Mouse (Mus musculus): ENCODE data around the gene Olfr976. TPM values are rescaled to one million over a fixed set of nuclear protein-coding genes. Genes with fewer than 3 reads are reported as not detected.
"Not testable (repeated sequence)": the region's sequence is repeated elsewhere in the genome, so short reads cannot be mapped to it uniquely, and the experiment has no call there.

Gene Olfr976
- polyA plus RNA-seq (2015; fragmentation: Nextera tagmentation; extraction: Ambion mirVana): not detected in 2 replicates

- not testable (repeated sequence) for H3K36me3 ChIP-seq; H3K27me3 ChIP-seq; ATAC-seq (ENCODE audit: low read depth); H3K9me3 ChIP-seq; H3K27ac ChIP-seq (replicated peaks); H3K4me2 ChIP-seq; H3K4me3 ChIP-seq; H3K4me1 ChIP-seq (replicated peaks); H3K9ac ChIP-seq
- WGBS: 81% methylated on average over 6 of the region's 9 CpGs
Measured at GRCm38 (mm10) chr9:39961033-39961432, at the start of gene Olfr976. TSS of gene Olfr976 (minus strand) at chr9:39961133.

GRCm38 (mm10) chr9:40009482-40009881 lies 48.5 kb upstream of the Olfr976 start, which contains the start of gene Olfr980:
TSS of gene Olfr980 (minus strand) at chr9:40009582.
- Histone ChIP-seq H3K4me3 (no peak within 1 kb of the TSS), H3K27me3 (no peaks in the 10 kb centered on the region), H3K27ac (replicated peaks) (no peak within 1 kb of the TSS), H3K4me2 (no peak within 1 kb of the TSS), H3K9me3 (no peaks in the 10 kb centered on the region), H3K4me1 (replicated peaks) (no peaks in the 10 kb centered on the region), H3K9ac (no peak within 1 kb of the TSS), H3K36me3 (no peaks in the 10 kb centered on the region)
- 89% methylated on average over 1 of the region's 1 CpGs for WGBS
- ATAC-seq (ENCODE audit: low read depth): no peak

DNA sequence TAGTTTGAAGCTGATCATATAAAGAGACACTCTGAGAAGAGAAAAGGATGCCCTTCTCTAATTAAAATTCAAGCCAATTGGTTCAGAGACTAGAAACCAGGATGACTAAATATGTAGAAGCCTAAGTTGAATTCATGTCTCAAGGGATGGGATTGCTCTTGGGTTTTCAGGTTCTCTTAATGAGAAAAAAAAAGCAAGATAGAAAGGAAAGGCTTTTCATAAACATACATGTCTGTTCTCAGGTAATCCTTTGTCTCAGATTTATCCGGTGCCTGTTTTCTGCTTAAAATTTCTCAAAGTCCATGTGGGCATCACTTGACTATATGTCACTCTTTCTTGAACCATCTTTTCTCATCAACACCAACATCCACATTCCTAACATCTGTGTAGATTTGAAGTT lies 42.4 kb upstream of the Olfr976 start, which contains the start of gene Olfr979:
Olfr979 (minus strand) TSS at position 101 of the 400 bp plus-strand sequence.
- no peak within 1 kb of the TSS for H3K27ac ChIP-seq (replicated peaks)
- H3K4me3 ChIP-seq: no peak within 1 kb of the TSS
- 97% methylated on average over 1 of the region's 1 CpGs for WGBS
- no peak within 1 kb of the TSS for H3K4me2 ChIP-seq
- no peak within 1 kb of the TSS for H3K9ac ChIP-seq
- H3K4me1 ChIP-seq (replicated peaks): no peaks in the 10 kb centered on the region
- no peak for ATAC-seq (ENCODE audit: low read depth)
- H3K9me3 ChIP-seq: no peaks in the 10 kb centered on the region
- no peaks in the 10 kb centered on the region for H3K27me3 ChIP-seq
- H3K36me3 ChIP-seq: no peaks in the 10 kb centered on the region

DNA sequence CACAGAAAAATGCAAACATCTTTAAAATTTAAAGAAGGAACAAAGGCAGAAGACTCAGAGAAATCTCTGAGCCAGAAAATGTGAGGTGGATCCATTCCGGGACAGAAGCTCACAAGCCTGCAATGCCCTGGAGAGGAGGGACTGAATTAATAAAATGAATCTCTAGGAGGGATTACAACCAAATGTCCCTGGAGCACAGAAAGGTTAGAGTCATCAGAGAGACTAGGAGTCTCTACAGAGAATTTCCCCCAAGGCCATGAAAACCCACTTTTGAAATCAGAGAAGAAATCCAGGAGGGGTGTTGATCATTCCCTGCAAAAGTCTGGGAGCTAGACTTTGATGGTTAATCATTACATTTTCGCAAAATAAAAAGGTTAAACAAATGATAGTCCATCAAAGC lies 30.9 kb upstream of the Olfr976 start, which contains the start of gene Olfr978:
Olfr978 (plus strand) TSS at position 301 of the 400 bp plus-strand sequence.
- Histone ChIP-seq H3K36me3 (no peaks in the 10 kb centered on the region), H3K4me3 (no peak within 1 kb of the TSS), H3K4me2 (no peak within 1 kb of the TSS), H3K9me3 (no peaks in the 10 kb centered on the region), H3K4me1 (replicated peaks) (no peaks in the 10 kb centered on the region), H3K27me3 (no peaks in the 10 kb centered on the region), H3K27ac (replicated peaks) (no peak within 1 kb of the TSS), H3K9ac (no peak within 1 kb of the TSS)
- no peak for ATAC-seq (ENCODE audit: low read depth)
- WGBS: 91% methylated on average over 2 of the region's 2 CpGs

DNA sequence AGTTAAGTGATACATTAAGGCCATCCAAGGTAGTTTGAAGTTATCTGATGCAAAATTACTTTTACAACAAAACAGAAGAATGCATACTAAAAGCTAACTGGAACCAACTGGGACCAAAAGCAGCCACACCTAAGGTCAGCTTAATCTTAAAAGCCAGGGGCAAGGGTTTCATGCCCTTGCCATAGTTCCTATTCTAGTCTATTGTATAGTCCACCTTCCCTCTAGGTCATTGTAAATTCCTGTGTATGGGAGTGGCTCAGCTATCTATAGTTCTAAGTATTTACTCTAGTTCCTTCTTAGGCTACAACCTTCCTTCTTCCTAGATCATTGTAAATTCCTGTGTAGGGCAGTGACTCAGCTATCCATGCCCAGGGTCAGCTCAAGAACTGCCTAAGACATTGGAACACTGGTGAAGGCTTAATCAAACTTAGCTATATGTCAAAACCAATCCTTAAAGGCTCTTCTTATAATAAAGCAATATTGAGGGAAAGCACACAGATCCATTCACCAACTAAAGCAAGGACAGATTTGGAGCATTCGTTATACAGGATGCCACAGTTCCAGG lies 15.7 kb upstream of the Olfr976 start:
- not testable (repeated sequence) for H3K27me3 ChIP-seq; H3K36me3 ChIP-seq; H3K4me3 ChIP-seq; ATAC-seq (ENCODE audit: low read depth); H3K9me3 ChIP-seq; H3K27ac ChIP-seq (replicated peaks); H3K4me2 ChIP-seq; H3K4me1 ChIP-seq (replicated peaks); H3K9ac ChIP-seq
- WGBS: 91% methylated on average over 1 of the region's 1 CpGs

GRCm38 (mm10) chr9:39951946-39952345 lies 9.0 kb downstream of the Olfr976 start, which contains the start of gene Olfr975:
TSS of gene Olfr975 (minus strand) at chr9:39952046.
- no peak within 1 kb of the TSS for H3K4me3 ChIP-seq
- H3K4me1 ChIP-seq (replicated peaks): no peaks in the 10 kb centered on the region
- no peak for ATAC-seq (ENCODE audit: low read depth)
- no peak within 1 kb of the TSS for H3K4me2 ChIP-seq
- no peaks in the 10 kb centered on the region for H3K27me3 ChIP-seq
- no peaks in the 10 kb centered on the region for H3K36me3 ChIP-seq
- H3K9me3 ChIP-seq: no peaks in the 10 kb centered on the region
- 63% methylated on average over 1 of the region's 1 CpGs for WGBS
- H3K27ac ChIP-seq (replicated peaks): no peak within 1 kb of the TSS
- H3K9ac ChIP-seq: no peak within 1 kb of the TSS

GRCm38 (mm10) chr9:39937201-39937600 lies 23.7 kb downstream of the Olfr976 start, which contains the start of gene Olfr974:
TSS of gene Olfr974 (plus strand) at chr9:39937501.
- H3K4me2 ChIP-seq: no peak within 1 kb of the TSS
- no peak within 1 kb of the TSS for H3K9ac ChIP-seq
- H3K9me3 ChIP-seq: 0 out of 2 replicates have a peak, but pooled peaks cover 7% of the 10 kb centered on the region
- no peak for ATAC-seq (ENCODE audit: low read depth)
- no peak within 1 kb of the TSS for H3K4me3 ChIP-seq
- H3K4me1 ChIP-seq (replicated peaks): no peaks in the 10 kb centered on the region
- H3K36me3 ChIP-seq: no peaks in the 10 kb centered on the region
- WGBS: 85% methylated on average over 1 of the region's 1 CpGs
- H3K27ac ChIP-seq (replicated peaks): no peak within 1 kb of the TSS
- H3K27me3 ChIP-seq: no peaks in the 10 kb centered on the region

GRCm38 (mm10) chr9:39928837-39929236 lies 32.1 kb downstream of the Olfr976 start:
- H3K9me3 ChIP-seq; ATAC-seq (ENCODE audit: low read depth); H3K4me2 ChIP-seq; H3K27me3 ChIP-seq; H3K27ac ChIP-seq (replicated peaks); H3K9ac ChIP-seq; H3K36me3 ChIP-seq; H3K4me3 ChIP-seq; H3K4me1 ChIP-seq (replicated peaks): not testable (repeated sequence)
- WGBS: 51% methylated on average over 1 of the region's 1 CpGs

DNA sequence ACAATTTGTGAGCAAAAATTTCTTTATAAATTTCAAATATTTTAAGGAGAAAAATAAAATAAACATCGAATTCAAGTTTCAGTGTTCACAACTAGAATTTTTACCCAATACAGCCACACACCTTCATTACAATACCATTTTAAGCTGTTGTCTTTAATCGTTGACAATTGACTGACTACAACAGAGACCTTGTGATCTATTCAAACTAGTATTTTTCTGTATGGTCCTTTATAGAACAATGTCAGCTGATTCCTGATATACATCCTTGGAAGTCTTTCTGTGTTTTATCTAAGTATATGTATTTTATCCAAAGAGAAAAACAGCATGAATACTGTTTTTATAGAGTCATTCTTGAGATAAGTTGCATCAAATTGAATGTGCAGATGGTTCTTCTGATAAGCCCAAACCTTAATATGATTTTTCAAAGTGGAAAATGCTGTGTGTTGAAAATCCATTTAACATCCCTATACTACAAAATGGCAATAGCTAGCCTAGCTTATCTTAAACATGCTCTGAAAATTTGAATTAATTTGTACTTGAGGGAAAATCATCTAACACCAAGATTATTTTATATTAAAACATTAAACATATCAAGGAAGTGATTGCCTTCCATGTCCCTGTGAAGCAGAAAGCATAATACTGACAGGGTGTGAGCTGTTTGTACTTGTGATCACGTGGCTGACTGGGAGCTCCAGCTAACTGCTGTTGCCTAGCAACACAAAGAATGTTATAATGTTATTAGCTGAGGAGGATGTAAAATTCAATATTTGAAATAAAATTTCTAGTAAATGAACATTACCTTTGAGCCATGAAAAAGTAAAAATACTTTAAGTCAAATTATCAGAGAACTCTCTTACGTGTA lies 32.7 kb downstream of the Olfr976 start:
- not testable (repeated sequence) for H3K9me3 ChIP-seq; H3K27me3 ChIP-seq; H3K4me3 ChIP-seq; H3K36me3 ChIP-seq; H3K4me1 ChIP-seq (replicated peaks); H3K9ac ChIP-seq; H3K27ac ChIP-seq (replicated peaks); H3K4me2 ChIP-seq
- no CpG with 5 or more reads among the region's 4 CpGs for WGBS
- peak; percentile 77; the same call in 1 of the 2 replicates for ATAC-seq (ENCODE audit: low read depth)

GRCm38 (mm10) chr9:39909939-39910338 lies 51.0 kb downstream of the Olfr976 start:
- H3K4me3 ChIP-seq: no peak overlapping the region
- H3K4me1 ChIP-seq (replicated peaks): no peaks in the 10 kb centered on the region
- WGBS: 89% methylated on average over 3 of the region's 3 CpGs
- H3K36me3 ChIP-seq: no peaks in the 10 kb centered on the region
- H3K9me3 ChIP-seq: no peaks in the 10 kb centered on the region
- H3K27ac ChIP-seq (replicated peaks): no peak overlapping the region
- no peaks in the 10 kb centered on the region for H3K27me3 ChIP-seq
- H3K4me2 ChIP-seq: no peak overlapping the region
- ATAC-seq (ENCODE audit: low read depth): no peak
- no peak overlapping the region for H3K9ac ChIP-seq

GRCm38 (mm10) chr9:39907036-39907435 lies 53.9 kb downstream of the Olfr976 start, which contains the start of gene Olfr229:
TSS of gene Olfr229 (plus strand) at chr9:39907336.
- 72% methylated on average over 2 of the region's 2 CpGs for WGBS
- H3K4me1 ChIP-seq (replicated peaks): no peaks in the 10 kb centered on the region
- no peaks in the 10 kb centered on the region for H3K36me3 ChIP-seq
- no peak within 1 kb of the TSS for H3K4me3 ChIP-seq
- no peak within 1 kb of the TSS for H3K9ac ChIP-seq
- no peaks in the 10 kb centered on the region for H3K27me3 ChIP-seq
- no peak for ATAC-seq (ENCODE audit: low read depth)
- no peak within 1 kb of the TSS for H3K27ac ChIP-seq (replicated peaks)
- H3K9me3 ChIP-seq: no peaks in the 10 kb centered on the region
- H3K4me2 ChIP-seq: no peak within 1 kb of the TSS

DNA sequence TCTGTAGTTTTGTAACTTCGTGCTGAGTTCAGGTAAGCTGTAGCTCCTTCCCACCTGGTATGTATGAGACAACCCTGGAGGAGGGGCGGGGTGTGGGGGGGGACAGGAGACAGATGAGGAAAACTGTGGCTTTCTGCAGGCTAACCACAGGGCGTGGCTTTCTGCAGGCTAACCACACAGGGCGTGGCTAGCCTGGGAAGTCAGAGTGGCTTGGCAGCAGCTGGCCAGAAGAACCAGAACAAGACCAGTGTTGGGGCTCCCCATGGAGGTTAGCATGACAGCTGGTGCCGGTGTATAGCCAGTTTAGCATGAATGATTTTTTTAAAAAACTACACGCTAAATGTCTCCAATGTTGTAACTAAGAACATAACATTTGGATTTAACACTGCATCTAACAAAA lies 55.8 kb downstream of the Olfr976 start:
- Histone ChIP-seq H3K9ac (no peak overlapping the region), H3K4me2 (no peak overlapping the region), H3K36me3 (no peaks in the 10 kb centered on the region), H3K9me3 (no peaks in the 10 kb centered on the region), H3K4me1 (replicated peaks) (no peaks in the 10 kb centered on the region), H3K27me3 (no peaks in the 10 kb centered on the region), H3K4me3 (no peak overlapping the region), H3K27ac (replicated peaks) (no peak overlapping the region)
- ATAC-seq (ENCODE audit: low read depth): no peak
- 87% methylated on average over 6 of the region's 6 CpGs for WGBS
